Mouse (Mus musculus) midbrain, embryonic 16.5 days (tissue): Measurements from ENCODE around the gene Katnbl1. TPM values are rescaled to one million over a fixed set of nuclear protein-coding genes. Genes with fewer than 3 reads are reported as not detected.
A peak's percentile ranks its signal among the peaks of the same experiment; 100 is the strongest.

ENCODE experiments used
- ATAC-seq: fragments of 200-750 bp; cut with Nextera tagmentation; 2 replicates; pipeline ENCODE4 v1.8.0; 2017; ENCODE audit warnings: moderate TSS enrichment
- H3K27ac ChIP-seq: fragments of 300-500 bp; sonication (generic); 2 replicates; pipeline ENCODE4 v1.5.1; 2014; ENCODE audit warnings: mild to moderate bottlenecking, low read length, mixed read lengths
- H3K27me3 ChIP-seq: fragments of 300-500 bp; sonication (generic); 2 replicates; pipeline ENCODE4 v1.6.1; 2014; ENCODE audit warnings: low read depth, low read length, mixed read lengths; ENCODE audit not compliant: control insufficient read depth, insufficient read depth
- H3K36me3 ChIP-seq: fragments of 300-500 bp; sonication (generic); 2 replicates; pipeline ENCODE4 v1.6.1; 2014; ENCODE audit warnings: mild to moderate bottlenecking, low read length, moderate library complexity, mixed read lengths; ENCODE audit not compliant: control insufficient read depth, insufficient read depth
- H3K4me1 ChIP-seq: fragments of 300-500 bp; sonication (generic); 2 replicates; pipeline ENCODE4 v1.6.1; 2014; ENCODE audit warnings: mild to moderate bottlenecking, low read length, mixed read lengths; ENCODE audit not compliant: control insufficient read depth, insufficient read depth
- H3K4me2 ChIP-seq: fragments of 300-500 bp; sonication (generic); 2 replicates; pipeline ENCODE4 v1.6.1; 2014; ENCODE audit warnings: mild to moderate bottlenecking, low read length, mixed read lengths
- H3K4me3 ChIP-seq: fragments of 300-500 bp; sonication (generic); 2 replicates; pipeline ENCODE4 v1.5.1; 2014; ENCODE audit warnings: low read depth, mild to moderate bottlenecking, low read length, moderate library complexity, mixed read lengths
- H3K9ac ChIP-seq: fragments of 300-500 bp; sonication (generic); 2 replicates; pipeline ENCODE4 v1.6.1; 2014; ENCODE audit warnings: low read depth, low read length, mixed read lengths
- H3K9me3 ChIP-seq: fragments of 300-500 bp; sonication (generic); replicated peaks from 2 replicates; pipeline ENCODE4 v1.6.1; 2014; ENCODE audit warnings: mild to moderate bottlenecking, low read length, mixed read lengths; ENCODE audit not compliant: control insufficient read depth, poor library complexity, severe bottlenecking
- WGBS: fragments of 180-500 bp; shearing (Covaris S2); extraction: QIAGEN DNeasy Blood & Tissue Kit; methylation state at CpG from one replicate; pipeline ENCODE4 v1.1.7; 2014; 5-methylcytosine and 5-hydroxymethylcytosine counted together
- polyA plus RNA-seq: library from polyadenylated mRNA; unstranded; fragments of >200 nt; fragmentation: Nextera tagmentation; extraction: Ambion mirVana; gene quantifications from 2 replicates; pipeline ENCODE4 v1.2.1, GENCODE M21; 2015

The Katnbl1 gene
- 30.7 and 32.0 TPM in 2 replicates for polyA plus RNA-seq

- peak; percentile 99 for ATAC-seq
Measured at GRCm38 (mm10) chr2:112378973-112379898, at the start of gene Katnbl1. Gene Katnbl1 (plus strand): TSS chr2:112379211.

GRCm38 (mm10) chr2:112332051-112332898 is 46.7 kb upstream of the Katnbl1 start:
- 69% methylated on average over 4 of the region's 4 CpGs for WGBS
- no peak for ATAC-seq

More at GRCm38 (mm10) chr2:112378973-112379898, at the start of gene Katnbl1:
- under 1% methylated on average over 72 of the region's 72 CpGs for WGBS
- H3K4me2 ChIP-seq: peak within 1 kb of the TSS; percentile 69
- no peaks in the 10 kb centered on the region for H3K27me3 ChIP-seq
- H3K9me3 ChIP-seq: no peaks in the 10 kb centered on the region
- H3K27ac ChIP-seq: peak within 1 kb of the TSS; percentile 77
- peak within 1 kb of the TSS; percentile 98 for H3K9ac ChIP-seq
- peaks cover 15% of the 10 kb centered on the region for H3K4me1 ChIP-seq
- no peaks in the 10 kb centered on the region for H3K36me3 ChIP-seq
- peak within 1 kb of the TSS; percentile 98 for H3K4me3 ChIP-seq

GRCm38 (mm10) chr2:112337211-112337610 is 41.8 kb upstream of the Katnbl1 start:
- 93% methylated on average over 6 of the region's 6 CpGs for WGBS
- H3K27me3 ChIP-seq: no peaks in the 10 kb centered on the region
- no peak overlapping the region for H3K4me3 ChIP-seq
- H3K27ac ChIP-seq: no peak overlapping the region
- H3K4me1 ChIP-seq: no peaks in the 10 kb centered on the region
- H3K9ac ChIP-seq: no peak overlapping the region
- peaks cover 28% of the 10 kb centered on the region for H3K36me3 ChIP-seq
- no peak overlapping the region for H3K4me2 ChIP-seq
- no peaks in the 10 kb centered on the region for H3K9me3 ChIP-seq
- no peak for ATAC-seq

More at GRCm38 (mm10) chr2:112332051-112332898, 46.7 kb upstream of the Katnbl1 start:
- H3K9me3 ChIP-seq: no peaks in the 10 kb centered on the region
- no peaks in the 10 kb centered on the region for H3K27me3 ChIP-seq
- H3K4me1 ChIP-seq: no peaks in the 10 kb centered on the region
- H3K36me3 ChIP-seq: peaks cover 13% of the 10 kb centered on the region
- H3K4me3 ChIP-seq: no peak overlapping the region
- no peak overlapping the region for H3K27ac ChIP-seq
- H3K9ac ChIP-seq: no peak overlapping the region
- no peak overlapping the region for H3K4me2 ChIP-seq

- 85% methylated on average over 2 of the region's 2 CpGs for WGBS
- Histone ChIP-seq H3K4me1 (no peaks in the 10 kb centered on the region), H3K9me3 (no peaks in the 10 kb centered on the region), H3K4me2 (no peak overlapping the region), H3K27me3 (no peaks in the 10 kb centered on the region), H3K4me3 (no peak overlapping the region), H3K27ac (no peak overlapping the region), H3K9ac (no peak overlapping the region), H3K36me3 (peaks cover 34% of the 10 kb centered on the region)
- no peak for ATAC-seq
Measured at GRCm38 (mm10) chr2:112339736-112340135, 39.3 kb upstream of the Katnbl1 start.

- H3K4me2 ChIP-seq: no peak overlapping the region
- peaks cover 28% of the 10 kb centered on the region for H3K36me3 ChIP-seq
- H3K4me1 ChIP-seq: no peaks in the 10 kb centered on the region
- H3K9me3 ChIP-seq: no peaks in the 10 kb centered on the region
- H3K27ac ChIP-seq: no peak overlapping the region
- H3K4me3 ChIP-seq: no peak overlapping the region
- no peak overlapping the region for H3K9ac ChIP-seq
- no peaks in the 10 kb centered on the region for H3K27me3 ChIP-seq
- 76% methylated on average over 3 of the region's 3 CpGs for WGBS
- no peak for ATAC-seq
Measured at GRCm38 (mm10) chr2:112341117-112341516, 37.9 kb upstream of the Katnbl1 start.

GRCm38 (mm10) chr2:112348246-112348645 is 30.8 kb upstream of the Katnbl1 start:
- H3K36me3 ChIP-seq: peaks cover 20% of the 10 kb centered on the region

GRCm38 (mm10) chr2:112353685-112354455 is 25.1 kb upstream of the Katnbl1 start:
- Histone ChIP-seq H3K4me1 (no peaks in the 10 kb centered on the region), H3K27me3 (no peaks in the 10 kb centered on the region), H3K4me3 (no peak overlapping the region), H3K4me2 (no peak overlapping the region), H3K27ac (no peak overlapping the region), H3K9me3 (no peaks in the 10 kb centered on the region), H3K36me3 (peaks cover 39% of the 10 kb centered on the region), H3K9ac (no peak overlapping the region)
- WGBS: 91% methylated on average over 7 of the region's 7 CpGs
- ATAC-seq: no peak

More at GRCm38 (mm10) chr2:112348246-112348645, 30.8 kb upstream of the Katnbl1 start:
- no peaks in the 10 kb centered on the region for H3K4me1 ChIP-seq
- no peaks in the 10 kb centered on the region for H3K27me3 ChIP-seq
- WGBS: 94% methylated on average over 3 of the region's 3 CpGs
- no peak overlapping the region for H3K4me2 ChIP-seq
- H3K4me3 ChIP-seq: no peak overlapping the region
- no peak overlapping the region for H3K27ac ChIP-seq
- H3K9ac ChIP-seq: no peak overlapping the region
- no peaks in the 10 kb centered on the region for H3K9me3 ChIP-seq
- no peak for ATAC-seq

GRCm38 (mm10) chr2:112359611-112360010 is 19.4 kb upstream of the Katnbl1 start:
- Histone ChIP-seq H3K4me2 (no peak overlapping the region), H3K9me3 (no peaks in the 10 kb centered on the region), H3K9ac (no peak overlapping the region), H3K36me3 (peaks cover 43% of the 10 kb centered on the region), H3K4me1 (no peaks in the 10 kb centered on the region), H3K4me3 (no peak overlapping the region), H3K27ac (no peak overlapping the region), H3K27me3 (no peaks in the 10 kb centered on the region)
- no peak for ATAC-seq
- 83% methylated on average over 2 of the region's 2 CpGs for WGBS
